Mouse (Mus musculus) left cerebral cortex, adult 2 months (tissue): ENCODE measurements at regions not wholly inside any gene's neighbourhood (a gene's known extent, or its start where the extent isn't known, plus 50 kb on each side); places are given as distances from the start of the nearest gene placed in this dataset.
"Not testable (repeated sequence)": the region's sequence is repeated elsewhere in the genome, so short reads cannot be mapped to it uniquely, and the experiment has no call there.

Source experiments
- DNase-seq, 2 experiments: peaks; one replicate each; pipeline ENCODE4 v3.0.0; 2021 to 2022; ENCODE audit warnings: low spot score in 2 of 2, mixed read lengths in 1 of 2; ENCODE audit errors: extremely low spot score in 1 of 2
- H3K27ac ChIP-seq: fragments of 200-600 bp; 2 replicates; pipeline ENCODE4 v1.8.1; 2022
- H3K4me3 ChIP-seq: fragments of 200-600 bp; 2 replicates; pipeline ENCODE4 v1.8.1; 2022
- CTCF ChIP-seq: fragments of 200-600 bp; IDR thresholded peaks from 2 replicates; pipeline ENCODE4 v1.8.1; 2022; ENCODE audit warnings: antibody characterized with exemption, mild to moderate bottlenecking, moderate library complexity
- intact Hi-C: fragments of 180-260 bp; cut with DNase I; formaldehyde crosslinking; loops from one replicate; pipeline ENCODE4 v1.15.1; 2025

- intact Hi-C loops: no loop called here
- DNase-seq: no peak
- Histone ChIP-seq H3K4me3 (no peak overlapping the region), H3K27ac (no peak overlapping the region)
- no peak for TF ChIP-seq CTCF
Observed at GRCm38 (mm10) chr2:94772801-94773200, 334.9 kb upstream of the Api5 start.

GRCm38 (mm10) chr2:94772268-94772667, 334.3 kb upstream of the Api5 start:
- intact Hi-C loops: no loop called here
- DNase-seq: no peak
- TF ChIP-seq CTCF: no peak
- H3K4me3 ChIP-seq: no peak overlapping the region
- no peak overlapping the region for H3K27ac ChIP-seq

GRCm38 (mm10) chr2:94766524-94766923, 328.6 kb upstream of the Api5 start:
- no peak for DNase-seq
- TF ChIP-seq CTCF: no peak; the same call in 1 of the 2 replicates
- no peak overlapping the region for H3K4me3 ChIP-seq
- H3K27ac ChIP-seq: no peak overlapping the region
- intact Hi-C loops: no loop called here

- no peak for DNase-seq
- intact Hi-C loops: no loop called here
- H3K27ac ChIP-seq: no peak overlapping the region
Observed at GRCm38 (mm10) chr2:94764852-94765435, 327.0 kb upstream of the Api5 start.

GRCm38 (mm10) chr2:94764451-94764850, 326.5 kb upstream of the Api5 start:
- TF ChIP-seq CTCF: no peak; the same call in 1 of the 2 replicates
- intact Hi-C loops: no loop called here
- Histone ChIP-seq H3K27ac (no peak overlapping the region), H3K4me3 (no peak overlapping the region)
- DNase-seq: no peak

More at GRCm38 (mm10) chr2:94764852-94765435, 327.0 kb upstream of the Api5 start:
- no peak for TF ChIP-seq CTCF
- H3K4me3 ChIP-seq: no peak overlapping the region

- no peak overlapping the region for H3K4me3 ChIP-seq
- peak in 1 of 2 experiments; percentile 14 for DNase-seq
Observed at GRCm38 (mm10) chr2:94748161-94748711, 310.3 kb upstream of the Api5 start.

GRCm38 (mm10) chr2:94729791-94730190, 291.9 kb upstream of the Api5 start:
- no peak for DNase-seq
- Histone ChIP-seq H3K27ac (no peak overlapping the region), H3K4me3 (no peak overlapping the region)
- TF ChIP-seq CTCF: no peak
- intact Hi-C loops: no loop called here

More at GRCm38 (mm10) chr2:94748161-94748711, 310.3 kb upstream of the Api5 start:
- no peak for TF ChIP-seq CTCF
- H3K27ac ChIP-seq: no peak overlapping the region
- intact Hi-C loops: no loop called here

- TF ChIP-seq CTCF: no peak
- intact Hi-C loops: no loop called here
- H3K27ac ChIP-seq: no peak overlapping the region
- no peak for DNase-seq
- H3K4me3 ChIP-seq: no peak overlapping the region
Observed at GRCm38 (mm10) chr2:94699383-94699782, 261.4 kb upstream of the Api5 start.

GRCm38 (mm10) chr2:94695212-94695611, 257.3 kb upstream of the Api5 start:
- H3K27ac ChIP-seq: no peak overlapping the region
- TF ChIP-seq CTCF: no peak
- H3K4me3 ChIP-seq: no peak overlapping the region
- intact Hi-C loops: no loop called here
- no peak for DNase-seq

- no peak for DNase-seq
- no peak overlapping the region for H3K4me3 ChIP-seq
- TF ChIP-seq CTCF: no peak
- H3K27ac ChIP-seq: no peak overlapping the region
- intact Hi-C loops: no loop called here
Observed at GRCm38 (mm10) chr2:94690560-94690959, 252.6 kb upstream of the Api5 start.

- DNase-seq, H3K27ac ChIP-seq, intact Hi-C loops, H3K4me3 ChIP-seq: not testable (repeated sequence)
Observed at GRCm38 (mm10) chr2:94685619-94686018, 247.7 kb upstream of the Api5 start.

GRCm38 (mm10) chr2:94680096-94680765, 242.3 kb upstream of the Api5 start:
- intact Hi-C loops: no loop called here
- no peak for TF ChIP-seq CTCF
- Histone ChIP-seq H3K4me3 (no peak overlapping the region), H3K27ac (no peak overlapping the region)
- DNase-seq: no peak

GRCm38 (mm10) chr2:94665850-94666249, 227.9 kb upstream of the Api5 start:
- intact Hi-C loops: no loop called here
- H3K27ac ChIP-seq: no peak overlapping the region
- TF ChIP-seq CTCF: no peak
- no peak overlapping the region for H3K4me3 ChIP-seq
- DNase-seq: no peak
